Mouse (Mus musculus) C2C12 (cell line): ENCODE results near the gene Gm2115.

ENCODE experiments used
- CEBPB ChIP-seq: IDR thresholded peaks from one replicate; pipeline ENCODE4 v1.6.1; 2011; ENCODE audit warnings: low read depth, mild to moderate bottlenecking, control low read depth, moderate library complexity
- CTCF ChIP-seq: IDR thresholded peaks from one replicate; pipeline ENCODE4 v1.5.1; 2011; ENCODE audit not compliant: control insufficient read depth, insufficient read depth, insufficient read length
- FOSL1 ChIP-seq: IDR thresholded peaks from one replicate; pipeline ENCODE4 v1.8.0; 2011; ENCODE audit warnings: mild to moderate bottlenecking, low read length; ENCODE audit not compliant: poor library complexity, insufficient read depth, severe bottlenecking
- MAX ChIP-seq: IDR thresholded peaks from one replicate; pipeline ENCODE4 v1.6.1; 2011; ENCODE audit warnings: mild to moderate bottlenecking, control low read depth
- MYOD1 ChIP-seq: IDR thresholded peaks from one replicate; pipeline ENCODE4 v1.6.1; 2011; ENCODE audit warnings: low read depth; ENCODE audit not compliant: control insufficient read depth, insufficient read length
- MYOG ChIP-seq: IDR thresholded peaks from one replicate; pipeline ENCODE4 v1.6.1; 2011; ENCODE audit not compliant: control insufficient read depth, insufficient read length; ENCODE audit errors: extremely low read depth
- USF1 ChIP-seq: IDR thresholded peaks from one replicate; pipeline ENCODE4 v1.6.1; 2011; ENCODE audit warnings: low read depth, mild to moderate bottlenecking, control low read depth, moderate library complexity

- no peak for TF ChIP-seq CTCF
- no peak for TF ChIP-seq USF1
- TF ChIP-seq CEBPB, result no peak
- TF ChIP-seq MYOD1, result no peak
- no peak for TF ChIP-seq MAX
- TF ChIP-seq MYOG, result no peak
- no peak for TF ChIP-seq FOSL1
These were observed 28.6 kb downstream of the Gm2115 start for GRCm38 (mm10) chr7:84557332-84557731.
